Mouse (Mus musculus) midbrain, postnatal 0 days (tissue): ENCODE data around the gene Rtn4r. TPM values are rescaled to one million over a fixed set of nuclear protein-coding genes. Genes with fewer than 3 reads are reported as not detected.

Experiments
- ATAC-seq: fragments of 200-750 bp; cut with Nextera tagmentation; 2 replicates; pipeline ENCODE4 v1.8.0; 2017; ENCODE audit warnings: moderate number of reproducible peaks, mild to moderate bottlenecking, moderate TSS enrichment, moderate library complexity; ENCODE audit not compliant: low FRiP score
- DNase-seq: peaks from one replicate; pipeline ENCODE4 v3.0.0-alpha.2; 2015; ENCODE audit warnings: low spot score
- H3K27ac ChIP-seq: fragments of 300-500 bp; sonication (generic); 2 replicates; pipeline ENCODE4 v1.5.1; 2014; ENCODE audit warnings: low read depth, mild to moderate bottlenecking, low read length, mixed read lengths
- H3K27me3 ChIP-seq: fragments of 300-500 bp; sonication (generic); 2 replicates; pipeline ENCODE4 v1.6.1; 2014; ENCODE audit warnings: low read length, control low read depth, mixed read lengths; ENCODE audit not compliant: insufficient read depth
- H3K36me3 ChIP-seq: fragments of 300-500 bp; sonication (generic); 2 replicates; pipeline ENCODE4 v1.6.1; 2014; ENCODE audit warnings: low read length, control low read depth, mixed read lengths; ENCODE audit not compliant: insufficient read depth
- H3K4me1 ChIP-seq: fragments of 300-500 bp; sonication (generic); 2 replicates; pipeline ENCODE4 v1.6.1; 2014; ENCODE audit warnings: mild to moderate bottlenecking, control low read depth, antibody characterized with exemption, low read length, mixed read lengths; ENCODE audit not compliant: insufficient read depth
- H3K4me2 ChIP-seq: fragments of 300-500 bp; sonication (generic); 2 replicates; pipeline ENCODE4 v1.6.1; 2014; ENCODE audit warnings: low read depth, mild to moderate bottlenecking, low read length, mixed read lengths; ENCODE audit not compliant: poor library complexity, severe bottlenecking
- H3K4me3 ChIP-seq: fragments of 300-500 bp; sonication (generic); 2 replicates; pipeline ENCODE4 v1.5.1; 2014; ENCODE audit warnings: low read depth, mild to moderate bottlenecking, low read length, moderate library complexity
- H3K9ac ChIP-seq: fragments of 300-500 bp; sonication (generic); replicated peaks from 2 replicates; pipeline ENCODE4 v1.6.1; 2014; ENCODE audit warnings: mild to moderate bottlenecking, low read length, moderate library complexity, mixed read lengths; ENCODE audit not compliant: poor library complexity, severe bottlenecking
- H3K9me3 ChIP-seq: fragments of 300-500 bp; sonication (generic); 2 replicates; pipeline ENCODE4 v1.6.1; 2016; ENCODE audit warnings: low read length, control low read depth
- CTCF ChIP-seq: IDR thresholded peaks from 2 replicates; pipeline ENCODE4 v1.5.1; 2016; ENCODE audit warnings: antibody characterized with exemption, mild to moderate bottlenecking
- WGBS: fragments of 180-500 bp; shearing (Covaris S2); extraction: QIAGEN DNeasy Blood & Tissue Kit; methylation state at CpG from one replicate; pipeline ENCODE4 v1.1.7; 2014; 5-methylcytosine and 5-hydroxymethylcytosine counted together
- polyA plus RNA-seq: library from polyadenylated mRNA; unstranded; fragments of >200 nt; fragmentation: Nextera tagmentation; extraction: Ambion mirVana; gene quantifications from 2 replicates; pipeline ENCODE4 v1.2.1, GENCODE M21; 2015
- total RNA-seq: library from RNA; depleted of rRNA; stranded (reverse); fragments of >200 nt; gene quantifications from 2 replicates; pipeline ENCODE4 v1.2.3, GENCODE M21; 2014; rRNA removed

Rtn4r gene
- 39.6 and 71.7 TPM in 2 replicates for total RNA-seq
- 32.3 and 36.2 TPM in 2 replicates for polyA plus RNA-seq

DNA sequence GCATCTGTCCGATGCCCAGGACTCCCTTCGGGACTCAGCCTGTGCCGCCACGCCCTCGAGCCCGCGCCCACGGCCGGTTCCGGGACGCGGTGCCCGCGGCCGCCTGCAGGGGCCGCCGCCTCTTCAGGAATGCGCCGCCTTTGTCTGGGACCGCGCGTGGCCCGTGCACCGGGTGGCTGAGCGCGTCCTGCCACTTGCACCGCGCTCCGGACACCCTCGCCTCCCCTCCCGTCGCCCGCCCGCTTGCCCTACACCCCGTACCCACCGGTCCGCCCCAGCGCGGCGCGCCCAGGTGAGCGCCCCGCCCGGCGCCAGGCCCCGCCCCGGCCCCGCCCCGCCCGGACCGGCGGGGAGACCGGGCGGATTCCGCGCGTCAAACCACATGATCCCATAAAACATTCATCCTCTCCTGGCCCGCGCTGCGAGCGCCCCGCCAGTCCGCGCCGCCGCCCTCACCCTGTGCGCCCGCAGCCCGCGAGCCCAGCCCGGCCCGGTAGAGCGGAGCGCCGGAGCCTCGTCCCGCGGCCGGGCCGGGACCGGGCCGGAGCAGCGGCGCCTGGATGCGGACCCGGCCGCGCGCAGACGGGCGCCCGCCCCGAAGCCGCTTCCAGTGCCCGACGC, at the start of gene Rtn4r:
Gene Rtn4r, plus strand, starts transcription at position 402 of the 621 bp plus-strand sequence.
- H3K27me3 ChIP-seq = no peaks in the 10 kb centered on the region
- H3K9ac ChIP-seq = peak within 1 kb of the TSS; percentile 84
- peaks cover 13% of the 10 kb centered on the region for H3K4me1 ChIP-seq
- peak within 1 kb of the TSS; percentile 80 for H3K4me3 ChIP-seq
- H3K36me3 ChIP-seq = no peaks in the 10 kb centered on the region
- DNase-seq (peak; percentile 61), ATAC-seq (peak; percentile 72)
- 0% methylated on average over 33 of the region's 96 CpGs for WGBS
- H3K27ac ChIP-seq = peak within 1 kb of the TSS; percentile 89
- H3K4me2 ChIP-seq = peak within 1 kb of the TSS; percentile 82
- peak; percentile 61 for TF ChIP-seq CTCF
- H3K9me3 ChIP-seq = no peaks in the 10 kb centered on the region

DNA sequence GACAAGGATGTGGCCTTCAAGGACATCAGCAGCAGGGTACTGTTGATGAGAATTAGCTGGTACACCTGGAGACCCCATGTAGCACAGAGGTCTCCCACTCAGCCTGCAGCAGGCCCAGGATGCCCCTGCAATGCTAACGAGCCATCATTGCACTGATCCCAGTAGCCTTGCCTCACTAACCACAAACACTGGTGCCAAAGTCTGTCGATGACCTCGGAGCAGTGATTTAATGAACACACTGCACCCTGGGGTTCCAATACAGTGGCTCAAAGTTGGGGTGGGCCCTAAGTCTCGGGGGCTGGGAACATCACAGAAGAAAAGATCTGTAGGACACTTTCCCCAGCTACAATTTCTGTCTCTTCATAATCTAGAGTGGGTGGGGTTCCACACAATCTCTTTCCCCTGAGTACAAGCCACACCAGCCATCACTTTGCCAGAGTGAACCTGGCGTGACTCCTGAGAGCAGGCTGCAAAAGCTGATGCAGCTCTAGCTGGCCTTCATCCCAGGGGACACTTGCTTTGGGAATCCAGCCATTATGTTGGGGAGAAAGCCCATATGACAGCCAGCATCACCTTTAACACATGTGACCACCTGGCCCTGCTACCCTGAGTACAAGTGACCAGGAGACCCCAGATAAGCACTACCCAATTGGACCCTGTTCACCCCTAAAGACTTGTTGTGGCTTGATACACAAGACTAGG, 49.0 kb upstream of the Rtn4r start:
- TF ChIP-seq CTCF = no peak
- ATAC-seq (no peak), DNase-seq (no peak)
- no peaks in the 10 kb centered on the region for H3K4me1 ChIP-seq
- H3K9me3 ChIP-seq = no peaks in the 10 kb centered on the region
- H3K36me3 ChIP-seq = no peaks in the 10 kb centered on the region
- H3K9ac ChIP-seq = no peak overlapping the region
- no peaks in the 10 kb centered on the region for H3K27me3 ChIP-seq
- no peak overlapping the region for H3K4me2 ChIP-seq
- H3K27ac ChIP-seq = no peak overlapping the region
- WGBS = 79% methylated on average over 5 of the region's 5 CpGs
- no peak overlapping the region for H3K4me3 ChIP-seq

DNA sequence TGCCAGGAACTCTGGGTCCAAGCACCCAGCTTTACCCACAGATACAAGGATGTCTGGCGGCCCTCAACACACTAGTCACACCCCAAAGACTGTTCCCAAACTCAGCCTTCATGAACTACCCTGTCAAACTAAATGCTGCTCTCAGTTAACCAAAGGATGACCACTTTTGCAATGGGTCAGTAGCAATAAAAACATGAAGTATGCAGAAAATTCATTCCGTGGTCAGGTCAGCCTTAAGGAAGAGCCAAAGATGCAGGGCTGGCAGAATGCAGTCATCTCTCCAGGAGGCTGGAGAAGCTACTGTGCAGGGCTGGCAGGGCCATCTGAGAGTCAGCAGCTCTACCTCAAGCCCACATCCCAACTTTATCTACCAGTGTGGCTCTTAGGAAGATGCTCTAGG, 48.1 kb upstream of the Rtn4r start:
- Histone ChIP-seq H3K36me3 (no peaks in the 10 kb centered on the region), H3K9me3 (no peaks in the 10 kb centered on the region), H3K4me3 (no peak overlapping the region), H3K4me1 (no peaks in the 10 kb centered on the region), H3K9ac (no peak overlapping the region), H3K27ac (no peak overlapping the region), H3K27me3 (no peaks in the 10 kb centered on the region), H3K4me2 (no peak overlapping the region)
- no peak for DNase-seq
- TF ChIP-seq CTCF = no peak
- ATAC-seq = no peak
- WGBS = 90% methylated on average over 2 of the region's 2 CpGs

DNA sequence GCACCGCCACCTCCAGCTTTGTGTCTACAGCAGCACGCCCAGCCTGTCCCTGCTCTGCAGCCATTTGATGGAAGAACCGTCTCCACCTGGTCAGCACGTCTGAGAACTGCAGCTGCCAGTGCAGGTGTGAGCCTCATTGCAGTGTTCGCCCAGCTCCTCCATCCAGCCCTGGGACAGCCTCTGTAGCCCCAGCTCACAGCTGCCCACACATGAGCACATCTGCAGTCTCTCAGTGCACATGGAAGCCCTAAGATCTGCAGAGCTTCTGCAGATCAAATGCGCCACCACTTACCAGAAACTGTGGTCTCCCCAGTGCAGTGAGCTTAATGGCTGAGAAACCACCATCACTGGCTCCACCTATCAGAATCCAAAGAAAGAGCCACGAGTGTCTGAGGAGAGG, 47.3 kb upstream of the Rtn4r start:
- no peaks in the 10 kb centered on the region for H3K9me3 ChIP-seq
- no peaks in the 10 kb centered on the region for H3K27me3 ChIP-seq
- no peak overlapping the region for H3K27ac ChIP-seq
- no peak for TF ChIP-seq CTCF
- DNase-seq = no peak
- no peak overlapping the region for H3K9ac ChIP-seq
- H3K4me3 ChIP-seq = no peak overlapping the region
- no peaks in the 10 kb centered on the region for H3K36me3 ChIP-seq
- WGBS = 92% methylated on average over 7 of the region's 7 CpGs
- ATAC-seq = no peak
- no peak overlapping the region for H3K4me2 ChIP-seq
- H3K4me1 ChIP-seq = no peaks in the 10 kb centered on the region

DNA sequence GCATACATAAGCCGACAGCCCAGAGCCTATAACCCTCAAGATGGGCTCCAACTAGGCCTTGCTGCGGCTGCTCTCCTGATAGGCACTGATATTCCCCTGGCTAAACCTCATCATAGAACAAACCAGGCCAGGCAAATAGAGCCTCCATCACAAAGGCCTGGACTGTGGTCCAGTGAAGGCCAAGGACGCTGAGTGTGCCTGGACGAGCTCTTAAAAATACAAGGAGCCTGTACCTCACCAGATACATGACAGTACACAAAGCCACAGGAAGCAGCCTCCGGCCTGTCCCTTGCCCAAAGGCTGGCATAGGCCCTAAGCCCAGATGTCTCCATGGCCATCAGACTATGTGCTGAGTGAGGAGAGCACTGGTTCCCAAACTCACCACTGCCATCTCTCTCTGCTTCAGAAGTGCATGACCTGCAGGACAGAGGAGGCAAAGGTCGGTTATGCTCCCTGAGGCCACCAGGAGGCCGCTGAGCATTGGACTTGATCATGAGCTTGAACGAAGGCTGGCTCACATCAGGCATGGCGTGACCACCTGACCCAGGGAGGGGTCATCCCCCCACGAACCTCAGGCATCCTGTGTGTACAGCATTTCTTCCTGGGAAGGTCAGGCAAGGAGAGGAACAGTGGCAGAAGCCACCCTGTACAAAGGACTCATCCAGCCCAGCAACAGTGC, 46.2 kb upstream of the Rtn4r start:
- H3K9me3 ChIP-seq = no peaks in the 10 kb centered on the region
- WGBS = 85% methylated on average over 10 of the region's 10 CpGs
- H3K4me2 ChIP-seq = no peak overlapping the region
- ATAC-seq = no peak
- peak; percentile 11; the same call in 1 of the 2 replicates for TF ChIP-seq CTCF
- H3K36me3 ChIP-seq = no peaks in the 10 kb centered on the region
- DNase-seq = no peak
- H3K27ac ChIP-seq = no peak overlapping the region
- no peaks in the 10 kb centered on the region for H3K4me1 ChIP-seq
- H3K4me3 ChIP-seq = no peak overlapping the region
- no peaks in the 10 kb centered on the region for H3K27me3 ChIP-seq
- no peak overlapping the region for H3K9ac ChIP-seq

DNA sequence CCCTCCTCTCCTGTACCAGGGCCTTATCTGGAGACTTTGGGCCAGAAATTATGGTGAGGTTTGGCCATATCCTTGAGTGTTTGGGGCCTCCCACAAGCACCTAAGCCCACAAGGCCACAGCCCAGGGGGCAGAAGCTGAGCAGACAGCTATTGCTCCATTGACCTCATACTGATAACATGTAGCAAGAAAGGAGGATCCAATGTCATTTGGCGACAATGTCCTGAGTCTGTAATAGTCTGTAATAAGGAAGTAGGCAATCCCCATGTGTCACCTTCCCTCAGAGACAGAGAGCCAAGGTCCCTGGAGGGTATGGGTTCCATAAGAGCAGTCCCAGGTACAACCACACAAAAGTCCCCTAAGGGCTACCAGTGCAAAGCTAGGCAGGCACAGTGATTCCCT, 45.2 kb upstream of the Rtn4r start:
- no peak overlapping the region for H3K4me2 ChIP-seq
- ATAC-seq = no peak

More for the DNA sequence above, 45.2 kb upstream of the Rtn4r start:
- H3K4me1 ChIP-seq = no peaks in the 10 kb centered on the region
- no peak overlapping the region for H3K9ac ChIP-seq
- H3K36me3 ChIP-seq = no peaks in the 10 kb centered on the region
- H3K9me3 ChIP-seq = no peaks in the 10 kb centered on the region
- H3K4me3 ChIP-seq = no peak overlapping the region
- TF ChIP-seq CTCF = no peak
- H3K27ac ChIP-seq = no peak overlapping the region
- 0 out of 2 replicates have a peak, but pooled peaks cover 8% of the 10 kb centered on the region for H3K27me3 ChIP-seq
- DNase-seq = no peak
- WGBS = 89% methylated on average over 1 of the region's 1 CpGs
